Mouse (Mus musculus): Measurements from ENCODE around the gene Sgms2. TPM values are rescaled to one million over a fixed set of nuclear protein-coding genes. Genes with fewer than 3 reads are reported as not detected.

The Sgms2 gene
- total and polyA plus RNA-seq, 3 experiments = not detected

- no peaks in the 10 kb centered on the region for H3K9me3 ChIP-seq (replicated peaks; ENCODE audit: low read length)
- H3K27me3 ChIP-seq (replicated peaks) = no peaks in the 10 kb centered on the region
- H3K4me1 ChIP-seq (ENCODE audit: control insufficient read depth in 1 of 2, insufficient read depth in 2 of 2) = no peaks in the 10 kb centered on the region
- DNase-seq (ENCODE audit: extremely low read depth) = no peak
- TF ChIP-seq JUND (conservative IDR thresholded peaks at IDR 0.05; ENCODE audit: low read depth, low read length) = no peak
- no peak for TF ChIP-seq MEF2A (IDR thresholded peaks at IDR 0.05; ENCODE audit: borderline replicate concordance, low read depth, low read length)
- no peak for TF ChIP-seq RAD21 (IDR thresholded peaks at IDR 0.05; ENCODE audit: low read depth, low read length)
- TF ChIP-seq POLR2AphosphoS2 (IDR thresholded peaks at IDR 0.05; ENCODE audit: low read depth, low read length) = no peak
- no peak for TF ChIP-seq BHLHE40 (IDR thresholded peaks at IDR 0.05; ENCODE audit: low read depth, low read length)
- in situ Hi-C loops (cut with MboI; ENCODE audit: low pct_ligation_motif_present, low pct_unique_long_range_greater_than_20kb, low sequenced_read_pairs) (no loop called here), dilution Hi-C loops (cut with MboI; ENCODE audit: extremely low pct_ligation_motif_present, extremely low pct_unique_long_range_greater_than_20kb, low sequenced_read_pairs) (no loop called here)
- no peak overlapping the region for H3K4me3 ChIP-seq (replicated peaks in 1 of 3; ENCODE audit: low read depth in 2 of 3, low read length in 2 of 3, poor library complexity in 1 of 3)
- no peaks in the 10 kb centered on the region for H3K36me3 ChIP-seq (replicated peaks in 1 of 2; ENCODE audit: control insufficient read depth in 1 of 2, insufficient read depth in 1 of 2, low read length in 1 of 2)
- no peaks in the 10 kb centered on the region for H3K79me2 ChIP-seq (replicated peaks; ENCODE audit: control insufficient read depth, extremely low read depth, insufficient read depth, poor library complexity, severe bottlenecking)
- no peak overlapping the region for H3K27ac ChIP-seq (ENCODE audit: insufficient read depth, low read depth)
- no peak overlapping the region for H3K4me2 ChIP-seq (ENCODE audit: insufficient read depth, low read depth, poor library complexity, severe bottlenecking)
- H3K9ac ChIP-seq (ENCODE audit: insufficient read depth, low read depth) = no peak overlapping the region
These were observed 142.6 kb downstream of the Sgms2 start for GRCm38 (mm10) chr3:131348579-131348950.

GRCm38 (mm10) chr3:131347831-131348578 is 143.2 kb downstream of the Sgms2 start:
- Histone ChIP-seq H3K4me1 (ENCODE audit: control insufficient read depth in 1 of 2, insufficient read depth in 2 of 2) (no peaks in the 10 kb centered on the region), H3K9ac (ENCODE audit: insufficient read depth, low read depth) (no peak overlapping the region), H3K27me3 (replicated peaks) (no peaks in the 10 kb centered on the region), H3K36me3 (replicated peaks in 1 of 2; ENCODE audit: control insufficient read depth in 1 of 2, insufficient read depth in 1 of 2, low read length in 1 of 2) (no peaks in the 10 kb centered on the region), H3K4me2 (ENCODE audit: insufficient read depth, low read depth, poor library complexity, severe bottlenecking) (no peak overlapping the region), H3K9me3 (replicated peaks; ENCODE audit: low read length) (no peaks in the 10 kb centered on the region), H3K4me3 (replicated peaks in 1 of 3; ENCODE audit: low read depth in 2 of 3, low read length in 2 of 3, poor library complexity in 1 of 3) (no peak overlapping the region), H3K79me2 (replicated peaks; ENCODE audit: control insufficient read depth, extremely low read depth, insufficient read depth, poor library complexity, severe bottlenecking) (no peaks in the 10 kb centered on the region), H3K27ac (ENCODE audit: insufficient read depth, low read depth) (no peak overlapping the region)
- TF ChIP-seq CHD2 (IDR thresholded peaks at IDR 0.05; ENCODE audit: low read length) = no peak
- peak; percentile 76 for TF ChIP-seq ZNF384 (IDR thresholded peaks at IDR 0.05; ENCODE audit: low read depth, low read length)
- TF ChIP-seq MEF2A (IDR thresholded peaks at IDR 0.05; ENCODE audit: borderline replicate concordance, low read depth, low read length) = no peak
- no peak for TF ChIP-seq MAX (IDR thresholded peaks at IDR 0.05; ENCODE audit: low read length)
- TF ChIP-seq E2F4 (IDR thresholded peaks at IDR 0.05; ENCODE audit: insufficient replicate concordance, low read depth, low read length) = no peak
- TF ChIP-seq NRF1 (IDR thresholded peaks at IDR 0.05; ENCODE audit: low read depth, low read length) = no peak
- peak; percentile 83 for TF ChIP-seq SMC3 (IDR thresholded peaks at IDR 0.05; ENCODE audit: low read depth, low read length)
- no peak for TF ChIP-seq ZMIZ1 (IDR thresholded peaks at IDR 0.05; ENCODE audit: low read depth, low read length)
- TF ChIP-seq KAT2A (IDR thresholded peaks at IDR 0.05; ENCODE audit: insufficient replicate concordance, low read length) = no peak
- TF ChIP-seq RAD21 (IDR thresholded peaks at IDR 0.05; ENCODE audit: low read depth, low read length) = peak; percentile 75
- TF ChIP-seq MAZ (IDR thresholded peaks at IDR 0.05; ENCODE audit: low read depth, low read length) = no peak
- TF ChIP-seq MYC (IDR thresholded peaks at IDR 0.05; ENCODE audit: low read depth, low read length) = no peak
- TF ChIP-seq TCF12 (IDR thresholded peaks at IDR 0.05; ENCODE audit: low read depth, low read length) = no peak
- no peak for TF ChIP-seq UBTF (IDR thresholded peaks at IDR 0.05; ENCODE audit: low read depth, low read length)
- TF ChIP-seq ETS1 (conservative IDR thresholded peaks at IDR 0.05; ENCODE audit: low read depth, low read length) = no peak
- TF ChIP-seq CTCF (conservative IDR thresholded peaks at IDR 0.05 in 1 of 2, IDR thresholded peaks at IDR 0.05 in 1 of 2; ENCODE audit: low read depth in 2 of 2, low read length in 2 of 2) = peak; percentile 66 to 81
- no peak for TF ChIP-seq TBP (conservative IDR thresholded peaks at IDR 0.05; ENCODE audit: low read depth, low read length)
- TF ChIP-seq IRF4 (IDR thresholded peaks at IDR 0.05; ENCODE audit: low read depth, low read length) = no peak
- peak; percentile 34; the same call in 1 of the 2 replicates for TF ChIP-seq ZC3H11A (IDR thresholded peaks at IDR 0.05; ENCODE audit: low read depth, low read length)
- no peak for TF ChIP-seq EP300 (IDR thresholded peaks at IDR 0.05; ENCODE audit: low read length)
- TF ChIP-seq ZKSCAN1 (IDR thresholded peaks at IDR 0.05; ENCODE audit: borderline replicate concordance, low read depth, low read length) = no peak
- no peak for TF ChIP-seq JUN (IDR thresholded peaks at IDR 0.05; ENCODE audit: insufficient read depth, low read depth, low read length)
- no peak for TF ChIP-seq RCOR1 (conservative IDR thresholded peaks at IDR 0.05; ENCODE audit: low read depth, low read length)
- no peak for TF ChIP-seq USF1 (IDR thresholded peaks at IDR 0.05; ENCODE audit: low read depth, low read length)
- no peak for TF ChIP-seq MXI1 (IDR thresholded peaks at IDR 0.05; ENCODE audit: low read depth, low read length)
- TF ChIP-seq SIN3A (IDR thresholded peaks at IDR 0.05; ENCODE audit: low read length) = no peak
- no peak for TF ChIP-seq USF2 (conservative IDR thresholded peaks at IDR 0.05; ENCODE audit: low read depth, low read length)
- TF ChIP-seq PAX5 (IDR thresholded peaks at IDR 0.05; ENCODE audit: low read length) = no peak
- dilution Hi-C loops (cut with MboI; ENCODE audit: extremely low pct_ligation_motif_present, extremely low pct_unique_long_range_greater_than_20kb, low sequenced_read_pairs) = no loop called here
- in situ Hi-C loops (cut with MboI; ENCODE audit: low pct_ligation_motif_present, low pct_unique_long_range_greater_than_20kb, low sequenced_read_pairs) = no loop called here
- DNase-seq (ENCODE audit: extremely low read depth) = peak; percentile 52

All from CH12.LX (cell line).